ENCODE assay signal across 9 mouse cellular contexts in genomic region chr5:92374721-92375142, GRCm38 (mm10). TPM values are rescaled to one million over a fixed set of nuclear protein-coding genes. Genes with fewer than 3 reads are reported as not detected.
A peak's percentile ranks its signal among the peaks of the same experiment; 100 is the strongest.
DNase-seq lines count a peak whose midpoint lies in the region; ATAC-seq and TF ChIP-seq lines count a peak whose summit lies in the region.
"Had no signal": no experiment of that assay in that cellular context is flagged by ENCODE, and none has a peak within 500 bp of the region (broad histone marks: within the 10 kb centered on the region; RNA-seq: fewer than 3 reads in every experiment).

No protein-coding gene starts in this region.

- no peak; the same call in 1 of the 2 replicates for ATAC-seq in kidney, embryonic 14.5 days (ENCODE audit: low FRiP score, low TSS enrichment)

- H3K4me3 ChIP-seq in gastrocnemius, adult 2 months, result peak overlapping the region; percentile 32; the same call in 1 of the 2 replicates
- no peak overlapping the region for H3K4me3 ChIP-seq in CH12.LX (replicated peaks in 1 of 3; ENCODE audit: low read depth in 2 of 3, low read length in 2 of 3, poor library complexity in 1 of 3)
- H3K4me3 ChIP-seq in kidney, embryonic 14.5 days (ENCODE audit: low read length), result no peak overlapping the region
- H3K4me3 ChIP-seq in megakaryocyte, embryonic 14.5 days (replicated peaks), result peak overlapping the region; percentile 86

- peaks cover 9 to 22% of the 10 kb centered on the region in 2 experiments; a peak in 3 of 4 replicates for H3K4me1 ChIP-seq in CH12.LX (ENCODE audit: control insufficient read depth in 1 of 2, insufficient read depth in 2 of 2)
- no peaks in the 10 kb centered on the region for H3K4me1 ChIP-seq in kidney, embryonic 14.5 days (ENCODE audit: control insufficient read depth, insufficient read depth, low read length)
- H3K4me1 ChIP-seq in megakaryocyte, embryonic 14.5 days, result peaks cover 54% of the 10 kb centered on the region

- TF ChIP-seq RAD21 in CH12.LX (IDR thresholded peaks at IDR 0.05; ENCODE audit: low read depth, low read length), result peak; percentile 9; the same call in 1 of the 2 replicates

- DNase-seq in gastrocnemius, adult 2 months, result no peak
- no peak for DNase-seq in gastrocnemius, postnatal 25 days
- peak; percentile 46 for DNase-seq in CH12.LX (ENCODE audit: extremely low read depth)
- no peak for DNase-seq in right cerebral cortex, adult 2 months (ENCODE audit: low spot score in 2 of 2)
- no peak for DNase-seq in retina, postnatal 1 day
- no peak for DNase-seq in embryo, embryonic 11 days

- H3K27me3 ChIP-seq in CH12.LX (replicated peaks), result no peaks in the 10 kb centered on the region
- no peaks in the 10 kb centered on the region for H3K27me3 ChIP-seq in kidney, embryonic 14.5 days (ENCODE audit: control insufficient read depth, insufficient read depth, low read length)
- H3K27me3 ChIP-seq in megakaryocyte, embryonic 14.5 days (replicated peaks), result no peaks in the 10 kb centered on the region

- dilution Hi-C loops in CH12.LX (cut with MboI; ENCODE audit: extremely low pct_ligation_motif_present, extremely low pct_unique_long_range_greater_than_20kb, low sequenced_read_pairs), result no loop called here

- no peak for TF ChIP-seq POLR2A in CH12.LX (IDR thresholded peaks at IDR 0.05; ENCODE audit: low read depth, low read length)

- peak; percentile 27; the same call in 1 of the 2 replicates for TF ChIP-seq CTCF in gastrocnemius, adult 2 months (IDR thresholded peaks at IDR 0.05)
- peak in 1 of 2 experiments; percentile 53; a peak in 2 of 4 replicates for TF ChIP-seq CTCF in CH12.LX (conservative IDR thresholded peaks at IDR 0.05 in 1 of 2, IDR thresholded peaks at IDR 0.05 in 1 of 2; ENCODE audit: low read depth in 2 of 2, low read length in 2 of 2)

- 33% methylated on average over 6 of the region's 6 CpGs for WGBS in kidney, embryonic 14.5 days

- peak overlapping the region; percentile 83 for H3K27ac ChIP-seq in gastrocnemius, adult 2 months
- no peak overlapping the region for H3K27ac ChIP-seq in CH12.LX (ENCODE audit: insufficient read depth, low read depth)
- peak overlapping the region; percentile 67; the same call in 1 of the 2 replicates for H3K27ac ChIP-seq in kidney, embryonic 14.5 days (ENCODE audit: low read depth, low read length)

- H3K79me2 ChIP-seq in CH12.LX (replicated peaks; ENCODE audit: control insufficient read depth, extremely low read depth, insufficient read depth, poor library complexity, severe bottlenecking), result no peaks in the 10 kb centered on the region

- H3K9ac ChIP-seq in CH12.LX (ENCODE audit: insufficient read depth, low read depth), result no peak overlapping the region
- no peak overlapping the region for H3K9ac ChIP-seq in kidney, embryonic 14.5 days (ENCODE audit: low read depth, low read length)

- in situ Hi-C loops in CH12.LX (cut with MboI; ENCODE audit: low pct_ligation_motif_present, low pct_unique_long_range_greater_than_20kb, low sequenced_read_pairs), result loop anchor here (5.0 kb wide), 1 partner anchor 57 kb away; no protein-coding TSS in a partner anchor

- no peaks in the 10 kb centered on the region for H3K36me3 ChIP-seq in CH12.LX (replicated peaks in 1 of 2; ENCODE audit: control insufficient read depth in 1 of 2, insufficient read depth in 1 of 2, low read length in 1 of 2)
- H3K36me3 ChIP-seq in kidney, embryonic 14.5 days (ENCODE audit: control insufficient read depth, insufficient read depth, low read length), result no peaks in the 10 kb centered on the region
- H3K36me3 ChIP-seq in megakaryocyte, embryonic 14.5 days (replicated peaks; ENCODE audit: low read length), result no peaks in the 10 kb centered on the region

- peak overlapping the region; percentile 73; the same call in 1 of the 2 replicates for H3K4me2 ChIP-seq in CH12.LX (ENCODE audit: insufficient read depth, low read depth, poor library complexity, severe bottlenecking)
- no peak overlapping the region for H3K4me2 ChIP-seq in kidney, embryonic 14.5 days (replicated peaks; ENCODE audit: low read depth, low read length)

- H3K9me3 ChIP-seq in CH12.LX (replicated peaks; ENCODE audit: low read length), result no peaks in the 10 kb centered on the region
- H3K9me3 ChIP-seq in kidney, embryonic 14.5 days (ENCODE audit: control insufficient read depth, low read length), result no peaks in the 10 kb centered on the region
- H3K9me3 ChIP-seq in megakaryocyte, embryonic 14.5 days, result no peaks in the 10 kb centered on the region

- intact Hi-C loops in gastrocnemius, adult 2 months (cut with DNase I), result no loop called here

- TF ChIP-seq EP300 in CH12.LX (IDR thresholded peaks at IDR 0.05; ENCODE audit: low read length), result no peak

TF ChIP-seq in CH12.LX, 34 proteins besides CTCF, POLR2A, EP300 and RAD21:
- no peak for TF ChIP-seq GABPA (IDR thresholded peaks at IDR 0.05; ENCODE audit: insufficient replicate concordance, low read depth, low read length)
- TF ChIP-seq CHD1 (IDR thresholded peaks at IDR 0.05; ENCODE audit: low read depth, low read length), result no peak
- peak; percentile 68; the same call in 1 of the 2 replicates for TF ChIP-seq ETS1 (conservative IDR thresholded peaks at IDR 0.05; ENCODE audit: low read depth, low read length)
- peak; percentile 76 for TF ChIP-seq BHLHE40 (IDR thresholded peaks at IDR 0.05; ENCODE audit: low read depth, low read length)
- TF ChIP-seq PAX5 (IDR thresholded peaks at IDR 0.05; ENCODE audit: low read length), result no peak
- no peak for TF ChIP-seq TBP (conservative IDR thresholded peaks at IDR 0.05; ENCODE audit: low read depth, low read length)
- peak; percentile 52; the same call in 1 of the 2 replicates for TF ChIP-seq MEF2A (IDR thresholded peaks at IDR 0.05; ENCODE audit: borderline replicate concordance, low read depth, low read length)

RNA-seq across cellular contexts. Expression of gene Cxcl10, which starts 26.0 kb away (rescaled TPM):
- not detected for total RNA-seq in gastrocnemius, adult 2 months (2021)
- not detected for total RNA-seq in gastrocnemius, postnatal 25 days (2021)
- total RNA-seq in CH12.LX (2012; rRNA removed), result 0.30 and 0.55 TPM in 2 replicates
- total RNA-seq in CH12.LX (2014; rRNA removed), result 1.8 and 2.6 TPM in 2 replicates
- polyA plus RNA-seq in CH12.LX (2012; ENCODE audit: insufficient read length, low read depth), result 4.9 and 5.1 TPM in 2 replicates
- polyA plus RNA-seq in kidney, embryonic 14.5 days (2014; fragmentation: Nextera tagmentation; extraction: Ambion mirVana), result 0.84 and 1.0 TPM in 2 replicates
- not detected in 2 replicates for polyA plus RNA-seq in megakaryocyte, embryonic 14.5 days (2012; ENCODE audit: insufficient read depth, low replicate concordance)

RNA-seq across cellular contexts. Expression of gene Art3, which starts 43.1 kb away (rescaled TPM):
- total RNA-seq in gastrocnemius, adult 2 months (2021), result 100 to 1,000 TPM; 394 to 399 TPM
- total RNA-seq in gastrocnemius, postnatal 25 days (2021), result 100 to 1,000 TPM; 365 to 392 TPM
- total RNA-seq in CH12.LX (2012; rRNA removed) (0.25 and 0.34 TPM in 2 replicates), CH12.LX (2014; rRNA removed) (not detected in 2 replicates)
- polyA plus RNA-seq in CH12.LX (2012; ENCODE audit: insufficient read length, low read depth), result not detected in 2 replicates
- 1.7 and 3.1 TPM in 2 replicates for polyA plus RNA-seq in kidney, embryonic 14.5 days (2014; fragmentation: Nextera tagmentation; extraction: Ambion mirVana)
- polyA plus RNA-seq in megakaryocyte, embryonic 14.5 days (2012; ENCODE audit: insufficient read depth, low replicate concordance), result not detected in 2 replicates

RNA-seq across cellular contexts. Expression of gene Cxcl9, which starts 46.9 kb away (rescaled TPM):
- total RNA-seq in gastrocnemius, adult 2 months (2021), result under 1 TPM; 0.10 to 0.45 TPM
- total RNA-seq in gastrocnemius, postnatal 25 days (2021), result under 1 TPM; 0.20 to 0.86 TPM
- total RNA-seq in CH12.LX (2012; rRNA removed), result not detected in 2 replicates
- total RNA-seq in CH12.LX (2014; rRNA removed), result not detected in 2 replicates
- polyA plus RNA-seq in CH12.LX (2012; ENCODE audit: insufficient read length, low read depth), result not detected in 2 replicates
- polyA plus RNA-seq in kidney, embryonic 14.5 days (2014; fragmentation: Nextera tagmentation; extraction: Ambion mirVana), result not detected in 2 replicates
- polyA plus RNA-seq in megakaryocyte, embryonic 14.5 days (2012; ENCODE audit: insufficient read depth, low replicate concordance), result not detected in 2 replicates
- total RNA-seq: ES-E14 had no signal

Comparison
In these comparisons a context has a peak if more than half of its experiments do, and no peak if none do; other contexts are left out.
1. H3K4me3 ChIP-seq: peak in gastrocnemius, adult 2 months (single experiment) and megakaryocyte, embryonic 14.5 days (single experiment); none in CH12.LX (0 of 3) and kidney, embryonic 14.5 days (single experiment).
2. RNA of gene Art3, which starts 43.1 kb away (total RNA-seq): 394 to 399 TPM in gastrocnemius, adult 2 months and 365 to 392 TPM in gastrocnemius, postnatal 25 days; 0.25 to 0.34 TPM in CH12.LX; every median in the first group is over 100 times any median in the second.